Mouse (Mus musculus) erythroid progenitor cell, adult 5-6 weeks (primary cell): ENCODE results near the gene Gm3629. TPM values are rescaled to one million over a fixed set of nuclear protein-coding genes. Genes with fewer than 3 reads are reported as not detected.
"Not testable (repeated sequence)": the region's sequence is repeated elsewhere in the genome, so short reads cannot be mapped to it uniquely, and the experiment has no call there.

ENCODE experiments used
- ATAC-seq: replicated peaks from 2 replicates; pipeline ENCODE4 v1.8.0; 2016; ENCODE audit warnings: moderate number of reproducible peaks, mild to moderate bottlenecking, moderate TSS enrichment, inconsistent platforms; ENCODE audit not compliant: poor library complexity, low FRiP score, severe bottlenecking
- total RNA-seq, 2 experiments: library from RNA; stranded (forward) in 1 of 2; stranded (reverse) in 1 of 2; fragments of 150-400 nt in 1 of 2; fragments of 186-747, 209-891 nt in 1 of 2; gene quantifications; 2 replicates each; pipeline versions ENCODE4 v1.2.3 to v1.2.4; 2015 to 2017; ENCODE audit warnings: low replicate concordance in 2 of 2

Gm3629 gene
- total RNA-seq (2015; ENCODE audit: low replicate concordance) (not detected in 2 replicates), total RNA-seq (2017; ENCODE audit: low replicate concordance) (not detected in 2 replicates)

DNA sequence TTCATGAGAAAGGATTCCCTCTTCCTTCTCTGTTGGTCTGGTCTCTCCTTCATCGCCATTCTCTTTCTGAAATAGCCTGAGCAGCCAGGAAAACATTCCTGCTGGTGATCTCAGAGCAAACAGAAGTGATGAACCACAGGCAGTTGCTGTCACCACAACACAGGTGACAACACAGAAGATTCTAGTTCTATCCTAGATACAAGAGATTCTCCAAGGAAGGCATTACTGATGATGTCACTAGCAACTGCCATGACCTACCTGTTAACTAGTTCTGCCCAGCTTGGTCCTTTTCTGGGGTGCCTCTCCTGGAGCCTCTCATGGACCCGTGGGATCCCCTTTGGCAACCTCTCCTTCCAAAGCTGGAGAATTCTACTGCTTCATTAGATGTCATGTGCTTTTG is at the start of gene Gm3629:
Gene Gm3629 (minus strand): TSS at position 101 of the 400 bp plus-strand sequence.
- ATAC-seq = not testable (repeated sequence)

DNA sequence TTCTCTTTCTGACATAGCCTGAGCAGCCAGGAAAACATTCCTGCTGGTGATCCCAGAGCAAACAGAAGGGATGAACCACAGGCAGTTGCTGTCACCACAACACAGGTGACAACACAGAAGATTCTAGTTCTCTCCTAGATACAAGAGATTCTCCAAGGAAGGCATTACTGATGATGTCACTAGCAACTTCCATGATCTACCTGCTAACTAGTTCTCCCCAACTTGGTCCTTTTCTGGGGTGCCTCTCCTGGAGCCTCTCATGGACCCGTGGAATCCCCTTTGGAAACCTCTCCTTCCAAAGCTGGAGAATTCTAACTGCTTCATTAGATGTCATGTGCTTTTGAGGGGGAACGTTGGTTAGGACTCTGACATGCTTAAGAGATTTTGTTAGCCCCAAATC is 31.9 kb upstream of the Gm3629 start, which contains the start of gene Gm3460:
Gene Gm3460 (minus strand): TSS at position 101 of the 400 bp plus-strand sequence.
- not testable (repeated sequence) for ATAC-seq

DNA sequence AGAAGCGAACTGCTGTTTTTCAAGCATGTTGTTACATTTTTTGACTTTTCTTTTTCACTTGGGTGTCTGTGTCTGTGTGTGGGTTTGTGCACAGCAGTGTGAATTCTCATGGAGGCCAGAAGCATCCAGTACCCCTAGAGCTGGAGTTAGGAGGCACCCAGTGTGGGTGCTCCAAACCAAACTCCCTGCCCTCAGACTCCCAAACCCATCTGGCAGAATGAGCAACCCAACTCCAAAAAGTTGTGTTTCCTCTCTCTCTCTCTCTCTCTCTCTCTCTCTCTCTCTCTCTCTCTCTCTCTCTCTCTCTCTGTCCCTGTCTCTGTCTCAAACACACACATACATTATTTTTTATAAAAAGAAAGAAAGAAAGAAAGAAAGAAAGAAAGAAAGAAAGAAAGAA is 16.0 kb upstream of the Gm3629 start:
- not testable (repeated sequence) for ATAC-seq

DNA sequence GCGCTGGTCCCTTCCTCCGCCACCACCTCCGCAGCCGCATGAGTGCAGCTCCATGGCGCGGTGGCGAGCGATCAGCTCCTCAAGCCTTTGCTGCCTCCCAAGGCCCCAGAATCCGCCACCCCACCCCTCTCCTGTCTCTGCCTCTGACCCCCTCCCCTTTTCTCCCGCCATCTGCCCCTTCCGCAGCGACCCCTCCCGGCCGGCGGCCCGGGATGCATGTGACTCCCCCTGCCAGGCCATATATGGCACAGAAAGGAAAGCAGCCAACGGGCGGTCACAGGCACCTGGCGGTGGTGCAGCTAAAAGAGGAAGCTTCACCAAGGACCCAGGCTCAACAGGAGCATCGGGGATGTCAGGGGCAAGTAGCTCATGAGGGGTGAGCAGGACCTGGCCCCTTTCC is 14.6 kb upstream of the Gm3629 start:
- not testable (repeated sequence) for ATAC-seq

DNA sequence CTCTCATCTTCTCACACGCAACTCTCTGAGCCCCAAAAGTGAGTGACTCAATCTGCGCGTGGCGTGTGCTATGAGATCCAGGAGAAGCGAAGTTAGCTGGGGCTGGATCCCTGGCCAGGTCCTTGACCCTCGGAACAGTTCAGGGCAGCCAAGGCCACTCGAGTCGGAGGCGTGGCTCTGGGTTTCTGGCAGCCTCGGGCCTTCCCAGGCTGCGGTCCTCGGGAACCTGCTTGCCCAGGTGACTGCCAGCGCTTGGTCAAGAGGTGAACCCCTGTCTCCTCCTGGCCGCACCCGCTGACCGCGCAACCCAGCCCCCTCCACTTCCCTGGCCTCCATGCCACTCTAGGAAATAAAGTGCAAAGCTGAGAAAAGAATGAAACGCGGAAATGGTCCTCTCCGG is 14.1 kb upstream of the Gm3629 start:
- not testable (repeated sequence) for ATAC-seq

DNA sequence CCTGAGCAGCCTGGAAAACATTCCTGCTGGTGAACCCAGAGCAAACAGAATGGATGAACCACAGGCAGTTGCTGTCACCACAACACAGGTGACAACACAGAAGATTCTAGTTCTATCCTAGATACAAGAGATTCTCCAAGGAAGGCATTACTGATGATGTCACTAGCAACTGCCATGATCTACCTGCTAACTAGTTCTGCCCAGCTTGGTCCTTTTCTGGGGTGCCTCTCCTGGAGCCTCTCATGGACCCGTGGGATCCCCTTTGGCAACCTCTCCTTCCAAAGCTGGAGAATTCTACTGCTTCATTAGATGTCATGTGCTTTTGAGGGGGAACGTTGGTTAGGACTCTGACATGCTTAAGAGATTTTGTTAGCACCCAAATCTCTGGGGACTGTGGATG is 53.2 kb downstream of the Gm3629 start, which contains the start of gene Gm8356:
Gene Gm8356 (minus strand): TSS at position 101 of the 400 bp plus-strand sequence.
- ATAC-seq = not testable (repeated sequence)

Other genes with a start within 250 kb of the Gm3629 start
- gene Gm3618, start 246.9 kb downstream of the Gm3629 start, total RNA-seq (2015; ENCODE audit: low replicate concordance) = not detected in 2 replicates
- not detected in 2 replicates for gene Gm3618, start 246.9 kb downstream of the Gm3629 start, total RNA-seq (2017; ENCODE audit: low replicate concordance)
- not detected in 2 replicates for gene Gm16440, start 200.3 kb downstream of the Gm3629 start, total RNA-seq (2015; ENCODE audit: low replicate concordance)
- gene Gm16440, start 200.3 kb downstream of the Gm3629 start, total RNA-seq (2017; ENCODE audit: low replicate concordance) = not detected in 2 replicates
- gene Gm3591, start 178.1 kb downstream of the Gm3629 start, total RNA-seq (2015; ENCODE audit: low replicate concordance) = not detected in 2 replicates
- not detected in 2 replicates for gene Gm3591, start 178.1 kb downstream of the Gm3629 start, total RNA-seq (2017; ENCODE audit: low replicate concordance)
- gene Gm3594, start 146.0 kb downstream of the Gm3629 start, total RNA-seq (2015; ENCODE audit: low replicate concordance) = not detected in 2 replicates
- gene Gm3594, start 146.0 kb downstream of the Gm3629 start, total RNA-seq (2017; ENCODE audit: low replicate concordance) = not detected in 2 replicates
- gene Gm8356, start 53.3 kb downstream of the Gm3629 start, total RNA-seq (2015; ENCODE audit: low replicate concordance) = not detected in 2 replicates
- gene Gm8356, start 53.3 kb downstream of the Gm3629 start, total RNA-seq (2017; ENCODE audit: low replicate concordance) = not detected in 2 replicates
- gene Gm3460, start 31.8 kb upstream of the Gm3629 start, total RNA-seq (2015; ENCODE audit: low replicate concordance) = not detected in 2 replicates
- not detected in 2 replicates for gene Gm3460, start 31.8 kb upstream of the Gm3629 start, total RNA-seq (2017; ENCODE audit: low replicate concordance)
- not detected in 2 replicates for gene Gm10251, start 93.6 kb upstream of the Gm3629 start, total RNA-seq (2015; ENCODE audit: low replicate concordance)
- gene Gm10251, start 93.6 kb upstream of the Gm3629 start, total RNA-seq (2017; ENCODE audit: low replicate concordance) = not detected in 2 replicates
- not detected in 2 replicates for gene Gm8050, start 129.6 kb upstream of the Gm3629 start, total RNA-seq (2015; ENCODE audit: low replicate concordance)
- gene Gm8050, start 129.6 kb upstream of the Gm3629 start, total RNA-seq (2017; ENCODE audit: low replicate concordance) = not detected in 2 replicates
- gene Gm3636, start 151.7 kb upstream of the Gm3629 start, total RNA-seq (2015; ENCODE audit: low replicate concordance) = not detected in 2 replicates
- not detected in 2 replicates for gene Gm3636, start 151.7 kb upstream of the Gm3629 start, total RNA-seq (2017; ENCODE audit: low replicate concordance)
- not detected in 2 replicates for gene Gm8362, start 183.8 kb upstream of the Gm3629 start, total RNA-seq (2015; ENCODE audit: low replicate concordance)
- not detected in 2 replicates for gene Gm8362, start 183.8 kb upstream of the Gm3629 start, total RNA-seq (2017; ENCODE audit: low replicate concordance)
- gene Gm3642, start 249.7 kb upstream of the Gm3629 start, total RNA-seq (2015; ENCODE audit: low replicate concordance) = not detected in 2 replicates
- not detected in 2 replicates for gene Gm3642, start 249.7 kb upstream of the Gm3629 start, total RNA-seq (2017; ENCODE audit: low replicate concordance)